Mouse (Mus musculus) natural killer cell, adult 2 months (primary cell): Measurements from ENCODE around the gene Gm10309.
A peak's percentile ranks its signal among the peaks of the same experiment; 100 is the strongest.
"Not testable (repeated sequence)": the region's sequence is repeated elsewhere in the genome, so short reads cannot be mapped to it uniquely, and the experiment has no call there.

Experiments
- DNase-seq, 2 experiments: peaks; one replicate each; pipeline ENCODE4 v3.0.0; 2022; ENCODE audit warnings: low spot score in 2 of 2

The Gm10309 gene

DNA sequence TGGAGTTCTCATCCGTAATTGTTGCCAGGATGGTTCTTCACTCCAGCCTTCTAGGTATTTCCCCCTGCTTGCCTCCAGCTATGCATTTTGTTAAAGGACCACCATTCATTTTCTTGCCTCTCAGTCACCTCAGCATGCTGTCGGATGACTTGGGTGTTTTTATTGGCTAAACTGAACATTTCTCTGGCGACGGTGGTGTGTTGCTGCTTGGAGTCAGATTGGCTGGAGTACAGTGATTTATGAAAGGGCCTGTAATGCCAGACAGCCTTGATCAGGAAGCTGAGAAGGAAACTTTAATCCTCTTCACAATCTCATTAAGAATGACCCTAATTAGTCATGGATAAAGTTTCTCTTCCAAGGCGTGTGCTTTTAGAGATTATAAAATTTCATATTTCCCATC, 4.8 kb upstream of the Gm10309 start:
- no peak for DNase-seq

- no peak for DNase-seq
These were observed 3.1 kb upstream of the Gm10309 start for GRCm38 (mm10) chr17:86508212-86508490.

DNA sequence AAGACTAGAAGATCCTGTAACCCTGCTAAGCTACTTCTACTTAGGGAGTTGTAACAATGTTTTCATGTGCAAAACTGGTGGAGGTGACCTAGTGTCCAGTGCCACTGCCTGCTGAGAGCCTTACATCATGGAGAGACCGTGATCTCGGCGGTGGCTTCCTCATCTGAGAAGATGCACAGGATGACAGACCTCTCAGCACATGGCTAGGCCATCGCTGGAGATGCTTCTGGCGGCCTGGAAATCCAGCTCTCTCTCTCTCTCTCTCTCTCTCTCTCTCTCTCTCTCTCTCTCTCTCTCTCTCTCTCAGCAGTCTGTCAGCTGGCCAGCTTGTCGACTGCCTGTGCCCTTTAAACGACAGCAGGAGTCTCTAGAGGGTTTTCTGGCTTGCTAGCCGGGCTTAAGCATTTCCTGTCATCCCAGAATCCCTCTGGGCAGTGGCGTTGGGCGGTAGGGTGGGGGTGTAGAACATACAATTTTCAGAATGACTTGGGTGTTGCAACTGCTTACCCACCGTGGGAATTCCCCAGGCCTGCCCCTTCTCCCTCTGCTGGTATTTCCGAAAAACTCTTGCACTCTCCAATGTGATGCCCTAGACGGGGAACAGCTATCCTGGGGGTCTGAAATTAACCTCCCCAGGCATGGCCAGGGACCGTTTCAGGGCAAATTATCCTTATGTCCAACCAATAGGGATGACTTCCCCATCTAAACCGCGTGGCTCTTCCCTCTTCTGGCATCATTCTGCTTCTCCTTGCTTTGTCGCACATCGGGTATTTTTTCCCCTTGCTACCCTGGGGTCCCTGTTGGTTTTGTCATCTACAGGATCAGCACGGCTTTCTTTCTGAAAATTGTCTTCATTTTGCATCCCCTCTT, 2.5 kb upstream of the Gm10309 start:
- DNase-seq: no peak

DNA sequence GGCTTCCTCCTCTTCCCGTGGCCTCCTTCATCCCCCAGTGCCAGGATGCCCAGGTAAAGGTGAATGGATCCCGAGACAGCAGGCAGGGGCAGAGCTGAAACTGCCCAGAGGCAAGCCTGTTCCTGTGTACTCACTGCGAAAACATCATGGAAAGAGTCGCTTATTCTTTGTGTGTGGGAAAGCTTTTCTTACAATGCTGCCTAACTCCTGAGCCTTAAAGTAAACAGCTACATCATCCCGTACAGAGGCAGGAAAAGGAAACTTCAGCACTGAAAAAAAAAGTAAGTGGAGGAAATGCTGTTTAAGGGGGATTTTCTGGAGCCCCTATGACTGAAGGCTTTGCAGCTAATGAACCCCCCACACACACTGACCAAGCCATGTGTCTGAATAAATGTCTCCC, 1.8 kb upstream of the Gm10309 start:
- no peak for DNase-seq

- no peak for DNase-seq
These were observed 1.7 kb downstream of the Gm10309 start for GRCm38 (mm10) chr17:86503208-86503897.

DNA sequence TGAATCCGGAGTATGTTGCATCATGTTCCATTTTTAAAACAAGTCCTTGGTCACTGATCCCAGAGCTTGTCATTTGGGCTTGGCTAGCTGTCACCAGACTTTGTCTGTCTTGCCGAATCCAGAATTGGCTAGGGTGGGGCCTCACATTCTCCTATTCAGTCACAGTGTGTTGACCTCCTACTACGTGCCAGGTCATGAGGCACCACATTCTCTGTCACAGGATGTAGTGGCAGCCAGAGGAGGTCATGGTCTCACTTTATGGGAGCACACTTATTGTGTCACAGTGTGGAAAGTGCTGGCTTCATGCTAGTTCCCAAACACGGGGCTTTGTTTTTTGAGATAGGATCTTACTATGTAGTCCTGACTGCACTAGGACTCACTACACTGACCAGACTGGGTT, 3.6 kb downstream of the Gm10309 start:
- no peak for DNase-seq

DNA sequence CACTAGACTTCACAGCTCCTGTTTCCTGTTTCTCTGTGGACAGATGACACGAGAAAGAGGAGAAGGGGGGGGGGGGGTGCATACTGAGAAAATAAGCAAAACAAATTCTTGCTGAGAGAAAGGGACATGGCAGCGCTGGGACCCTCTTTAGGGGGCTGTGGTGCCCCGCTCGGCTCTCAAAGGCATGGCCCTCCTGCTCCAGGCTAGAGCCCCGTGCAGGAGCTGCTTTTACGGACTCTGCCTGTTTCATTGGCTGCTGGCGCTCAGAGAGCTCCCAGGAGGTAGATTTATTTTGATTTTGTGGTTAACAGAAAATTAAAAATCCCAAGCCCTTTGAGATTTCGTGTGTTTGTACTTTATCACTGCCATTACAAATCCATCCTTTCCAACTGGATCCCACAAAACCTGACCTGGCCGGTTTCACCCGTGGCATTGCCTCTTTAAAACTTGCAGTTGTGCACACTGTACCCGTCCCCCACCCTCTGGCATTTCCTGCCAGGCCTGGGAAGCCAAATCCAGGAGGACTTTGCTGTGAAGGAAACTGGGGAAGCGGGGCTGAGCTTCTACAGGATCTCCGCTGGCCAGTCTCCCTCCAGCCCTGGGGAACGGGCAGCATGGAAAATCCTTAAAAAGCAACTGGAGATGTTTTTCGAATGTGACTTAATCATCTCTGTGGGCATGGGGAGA, 5.5 kb downstream of the Gm10309 start:
- DNase-seq: no peak

DNA sequence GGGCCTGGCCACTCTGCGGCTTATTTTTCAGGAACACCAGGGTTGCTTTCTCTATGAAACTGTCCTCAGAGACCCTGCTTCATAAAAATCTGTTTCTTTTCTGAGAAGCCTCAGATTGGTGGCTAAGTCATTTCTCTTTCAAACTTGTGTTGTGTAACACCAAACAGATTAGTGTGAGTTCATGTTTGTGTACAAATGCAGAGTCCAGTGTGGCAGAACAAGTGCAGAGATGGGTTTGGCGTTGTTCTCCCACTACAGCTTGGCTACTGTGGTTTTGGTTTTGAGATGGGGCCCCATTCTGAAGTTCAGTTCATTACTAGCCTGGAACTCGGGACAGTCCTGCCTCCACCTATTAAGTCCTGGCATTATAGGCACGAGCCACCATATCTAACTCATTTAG, 7.7 kb downstream of the Gm10309 start:
- DNase-seq: no peak

GRCm38 (mm10) chr17:86496123-86496771, 8.8 kb downstream of the Gm10309 start:
- DNase-seq: no peak

DNA sequence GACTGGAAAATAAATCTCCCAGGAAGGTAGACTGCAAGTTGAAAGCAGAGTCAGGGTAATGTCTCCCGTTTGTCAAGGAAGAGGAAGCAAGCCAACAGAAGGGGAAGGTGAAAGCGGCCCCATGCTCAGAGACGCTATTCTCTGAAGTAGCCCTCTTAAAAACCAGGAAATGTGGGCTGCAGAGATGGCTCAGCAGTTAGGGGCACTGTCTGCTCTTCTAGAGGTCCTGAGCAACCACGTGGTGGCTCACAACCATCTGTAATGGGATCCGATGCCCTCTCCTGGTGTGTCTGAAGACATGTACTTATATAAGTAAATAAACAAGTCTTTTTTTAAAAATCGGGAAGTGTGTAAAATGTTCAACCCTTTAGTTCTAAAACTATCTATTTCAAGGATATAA, 10.1 kb downstream of the Gm10309 start:
- DNase-seq: no peak

- DNase-seq: no peak
These were observed 10.5 kb downstream of the Gm10309 start for GRCm38 (mm10) chr17:86494494-86494893.

DNA sequence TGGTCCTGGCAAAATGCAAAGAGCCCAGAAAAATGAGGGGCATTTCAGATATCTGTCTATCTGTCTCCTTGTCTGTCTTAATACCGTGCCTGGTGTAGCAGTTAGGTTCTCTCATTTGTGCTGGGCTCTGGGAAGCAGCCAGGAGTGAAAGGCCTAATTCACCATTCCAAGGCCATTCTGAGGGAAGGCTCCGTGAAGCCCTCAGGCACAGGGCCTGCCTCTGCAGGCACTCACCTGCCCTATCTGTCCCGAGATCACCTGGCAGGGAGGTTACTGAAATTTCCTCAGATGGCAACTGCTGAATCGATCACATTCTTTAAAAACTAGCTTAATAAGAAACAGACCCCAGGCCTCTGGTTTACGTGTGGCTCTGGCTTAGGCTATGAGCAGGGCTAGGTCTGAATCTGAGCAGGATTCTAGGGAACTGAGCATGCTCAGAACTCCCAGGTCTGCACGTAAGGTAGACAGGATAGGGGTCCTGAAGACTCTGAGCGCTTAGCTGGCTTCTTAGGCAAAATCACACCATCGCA, 11.1 kb downstream of the Gm10309 start:
- DNase-seq: no peak

DNA sequence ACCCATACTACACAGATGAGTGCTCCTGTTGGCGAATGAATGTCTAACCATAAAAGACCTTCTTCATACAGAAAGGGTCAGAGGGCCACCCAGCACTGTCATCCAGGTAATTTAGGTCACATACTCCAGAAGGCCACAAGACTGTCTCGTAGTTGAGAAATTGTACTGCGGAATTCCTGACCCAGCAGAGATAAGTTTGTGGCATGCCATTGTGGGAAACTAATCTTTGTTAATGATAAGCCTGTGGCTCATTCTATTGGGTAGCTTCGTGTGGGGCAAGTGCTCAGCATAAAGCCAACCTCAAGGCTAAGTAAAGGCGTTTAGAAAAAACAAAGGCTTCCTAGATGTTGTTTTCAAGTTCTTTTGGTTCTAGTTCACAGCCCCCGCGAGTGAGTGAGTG, 12.7 kb downstream of the Gm10309 start:
- DNase-seq: no peak

DNA sequence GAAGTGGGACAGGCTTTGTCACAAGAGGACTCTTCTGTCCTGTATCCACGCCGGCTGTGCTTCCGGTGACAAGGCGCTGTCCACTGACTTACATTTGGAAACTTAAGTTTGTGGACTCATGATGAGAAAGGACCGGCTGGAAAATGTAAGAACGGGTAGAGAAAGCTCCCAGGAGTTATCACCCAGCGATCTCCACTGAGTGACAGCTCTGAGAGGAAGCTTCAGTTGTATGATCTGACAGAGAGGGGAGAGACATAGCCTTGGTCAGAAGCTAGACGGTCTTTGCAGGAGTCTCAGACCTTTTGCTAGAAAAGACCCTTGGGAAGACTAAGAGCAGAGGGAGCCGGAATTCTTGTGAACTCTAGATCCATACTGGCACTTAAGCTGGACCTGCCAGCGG, 15.2 kb downstream of the Gm10309 start:
- no peak for DNase-seq

GRCm38 (mm10) chr17:86487450-86487849, 17.6 kb downstream of the Gm10309 start:
- no peak for DNase-seq

DNA sequence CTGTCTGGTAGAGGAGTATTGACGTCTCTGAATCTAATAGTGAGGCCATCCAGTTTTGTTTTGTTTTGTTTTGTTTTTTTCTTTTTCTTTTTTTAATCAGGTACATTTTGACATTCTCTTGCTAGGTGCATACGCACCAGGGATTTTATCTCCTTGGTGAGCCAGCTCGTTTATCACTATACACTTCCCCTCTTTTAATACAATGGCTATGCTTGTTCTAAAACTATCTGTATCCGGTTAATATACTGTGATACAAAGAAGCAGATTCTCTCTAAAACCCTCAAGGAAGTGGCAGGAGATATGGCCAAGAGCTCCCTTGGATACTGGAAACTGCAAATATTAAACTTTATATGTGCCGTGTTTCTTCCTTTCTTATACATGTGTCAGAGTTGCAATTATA, 18.4 kb downstream of the Gm10309 start:
- no peak for DNase-seq

DNA sequence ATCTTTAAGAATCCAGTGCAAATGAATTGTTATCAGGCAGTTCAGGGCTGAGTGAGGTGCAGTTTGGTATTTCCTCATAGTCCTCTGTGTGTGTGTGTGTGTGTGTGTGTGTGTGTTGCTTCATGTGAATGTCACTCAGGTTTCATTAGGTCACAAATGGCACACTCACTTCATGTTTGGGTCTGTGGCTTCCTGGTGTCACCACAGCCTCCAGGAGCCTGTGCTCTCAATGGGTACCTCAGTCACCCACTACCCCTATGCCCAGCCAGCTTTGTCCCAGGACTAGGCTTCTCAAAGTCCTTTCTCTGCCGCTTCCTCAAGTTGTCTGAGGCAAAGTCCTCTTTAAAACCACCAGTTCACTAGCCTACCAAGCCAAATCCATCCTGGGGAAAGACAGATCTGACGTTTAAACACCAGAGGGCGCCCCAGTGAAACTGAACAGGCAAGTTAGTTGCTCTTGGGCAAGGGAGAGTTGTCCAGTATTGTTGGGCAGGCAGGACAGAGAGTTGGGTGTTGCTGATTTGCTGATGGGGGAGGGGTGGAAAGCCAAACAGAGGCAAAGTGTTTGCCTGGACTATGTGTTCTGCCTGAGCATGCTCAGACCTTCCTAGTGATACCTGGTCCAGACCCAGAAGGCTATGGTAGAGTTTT, 20.8 kb downstream of the Gm10309 start:
- peak; percentile 60 to 65 for DNase-seq

DNA sequence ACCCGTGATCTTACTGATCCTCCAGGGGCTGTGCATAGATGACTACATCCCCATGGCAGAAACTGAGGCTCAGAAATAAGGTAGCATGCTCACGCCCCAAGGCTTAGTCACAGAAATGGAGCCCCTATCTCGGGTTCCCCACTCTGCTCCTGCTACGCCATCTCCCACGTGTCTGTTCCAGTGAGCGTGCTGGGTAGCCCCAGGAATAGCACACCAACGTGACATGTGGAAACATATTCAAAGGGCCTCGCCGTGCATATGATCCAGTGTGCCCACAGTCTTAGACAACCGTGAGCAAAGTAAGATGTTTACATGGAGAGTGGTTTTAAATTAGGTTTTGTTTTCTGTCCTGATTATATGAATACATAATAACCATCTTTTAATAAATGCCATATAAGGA, 22.4 kb downstream of the Gm10309 start:
- no peak for DNase-seq

GRCm38 (mm10) chr17:86479406-86479805, 25.6 kb downstream of the Gm10309 start:
- DNase-seq: no peak

DNA sequence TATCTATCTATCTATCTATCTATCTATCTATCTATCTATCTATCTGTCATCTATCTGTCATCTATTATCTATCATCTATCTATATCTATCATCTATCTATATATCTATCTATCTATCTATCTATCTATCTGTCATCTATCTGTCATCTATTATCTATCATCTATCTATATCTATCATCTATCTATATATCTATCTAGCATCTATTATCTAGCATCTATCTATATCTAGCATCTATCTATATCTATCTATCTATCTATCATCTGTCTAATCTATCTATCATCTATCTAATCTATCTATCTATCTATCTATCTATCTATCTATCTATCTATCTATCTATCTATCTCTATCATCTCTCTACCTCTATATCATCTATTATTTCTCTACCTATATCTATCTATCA, 27.6 kb downstream of the Gm10309 start:
- DNase-seq: not testable (repeated sequence)

- no peak for DNase-seq
These were observed 28.4 kb downstream of the Gm10309 start for GRCm38 (mm10) chr17:86476674-86477073.

GRCm38 (mm10) chr17:86471684-86472083, 33.3 kb downstream of the Gm10309 start:
- peak in 1 of 2 experiments; percentile 52 for DNase-seq
